Mouse (Mus musculus) gastrocnemius, postnatal 10 days (tissue): ENCODE measurements around the gene Swi5. TPM values are rescaled to one million over a fixed set of nuclear protein-coding genes. Genes with fewer than 3 reads are reported as not detected.

Experiments used
- DNase-seq: peaks from one replicate; pipeline ENCODE4 v3.0.0; 2021; ENCODE audit warnings: mixed read lengths
- long read RNA-seq, 2 experiments: library from polyadenylated mRNA; stranded (forward); transcript quantifications; one replicate each; pipeline ENCODE4 v2.0.0; 2021
- total RNA-seq, 2 experiments: library from RNA; stranded (reverse); gene quantifications; 2 replicates each; pipeline ENCODE4 v1.2.3; 2021

The Swi5 gene
- 100 to 1,000 TPM; 140 to 148 TPM for total RNA-seq
- long read RNA-seq, experiment 1, transcript Swi5-207 (5 exons, 768 nt) = major isoform, 56 of 72 reads
- long read RNA-seq, experiment 1, partial matches to known transcripts = 5 of 72 reads
- long read RNA-seq, experiment 1, other reads (novel, unspliced or antisense) = 9 of 72 reads
- long read RNA-seq, experiment 2, transcript Swi5-207 (5 exons, 768 nt) = major isoform, 51 of 64 reads
- long read RNA-seq, experiment 2, partial matches to known transcripts = 3 of 64 reads
- long read RNA-seq, experiment 2, other reads (novel, unspliced or antisense) = 9 of 64 reads

GRCm38 (mm10) chr2:32287923-32288367 is at the start of gene Swi5:
Gene Swi5, minus strand, starts transcription at chr2:32288075.
- peak; percentile 99 for DNase-seq

GRCm38 (mm10) chr2:32335888-32336287 is 48.0 kb upstream of the Swi5 start:
- no peak for DNase-seq

- DNase-seq = no peak
Measured at GRCm38 (mm10) chr2:32332159-32332558, 44.3 kb upstream of the Swi5 start.

- no peak for DNase-seq
Measured at GRCm38 (mm10) chr2:32329531-32329930, 41.7 kb upstream of the Swi5 start.

GRCm38 (mm10) chr2:32328911-32329460 is 41.1 kb upstream of the Swi5 start:
- no peak for DNase-seq

- DNase-seq = no peak
Measured at GRCm38 (mm10) chr2:32327200-32327599, 39.3 kb upstream of the Swi5 start.

- no peak for DNase-seq
Measured at GRCm38 (mm10) chr2:32325342-32325741, 37.5 kb upstream of the Swi5 start.

- no peak for DNase-seq
Measured at GRCm38 (mm10) chr2:32324322-32324721, 36.4 kb upstream of the Swi5 start.

GRCm38 (mm10) chr2:32322754-32323741 is 35.2 kb upstream of the Swi5 start:
- DNase-seq = no peak

- no peak for DNase-seq
Measured at GRCm38 (mm10) chr2:32321591-32322298, 33.9 kb upstream of the Swi5 start.

- no peak for DNase-seq
Measured at GRCm38 (mm10) chr2:32320721-32321120, 32.8 kb upstream of the Swi5 start.

GRCm38 (mm10) chr2:32319586-32320580 is 32.0 kb upstream of the Swi5 start:
- DNase-seq = peak; percentile 72

GRCm38 (mm10) chr2:32318709-32319585 is 31.1 kb upstream of the Swi5 start:
- DNase-seq = no peak

GRCm38 (mm10) chr2:32317791-32318417 is 30.0 kb upstream of the Swi5 start:
- peak; percentile 75 for DNase-seq

GRCm38 (mm10) chr2:32316887-32317656 is 29.2 kb upstream of the Swi5 start:
- no peak for DNase-seq

GRCm38 (mm10) chr2:32315751-32316150 is 27.9 kb upstream of the Swi5 start:
- peak; percentile 43 for DNase-seq

- DNase-seq = no peak
Measured at GRCm38 (mm10) chr2:32314831-32315230, 27.0 kb upstream of the Swi5 start.

- DNase-seq = peak; percentile 87
Measured at GRCm38 (mm10) chr2:32312318-32312964, 24.6 kb upstream of the Swi5 start.
